Mouse (Mus musculus): ENCODE data around the gene Mtmr6.
A peak's percentile ranks its signal among the peaks of the same experiment; 100 is the strongest.

The Mtmr6 gene

GRCm38 (mm10) chr14:60264990-60265876 lies at the start of gene Mtmr6:
Mtmr6 (plus strand) TSS chr14:60265228.
- peak; percentile 96 for DNase-seq

GRCm38 (mm10) chr14:60216125-60216524 lies 48.9 kb upstream of the Mtmr6 start:
- DNase-seq, result no peak

- DNase-seq, result no peak
Observed at GRCm38 (mm10) chr14:60217616-60218015, 47.4 kb upstream of the Mtmr6 start.

GRCm38 (mm10) chr14:60219886-60220285 lies 45.1 kb upstream of the Mtmr6 start:
- DNase-seq, result no peak

- DNase-seq, result no peak
Observed at GRCm38 (mm10) chr14:60238551-60238950, 26.5 kb upstream of the Mtmr6 start.

- DNase-seq, result no peak
Observed at GRCm38 (mm10) chr14:60250366-60250765, 14.7 kb upstream of the Mtmr6 start.

GRCm38 (mm10) chr14:60250879-60251278 lies 14.1 kb upstream of the Mtmr6 start:
- no peak for DNase-seq

- peak; percentile 99 for DNase-seq
Observed at GRCm38 (mm10) chr14:60251281-60252003, 13.6 kb upstream of the Mtmr6 start, which contains the start of the genes Nupl1 and Gm49336. Nupl1 (minus strand) TSS chr14:60251431. Gm49336 (minus strand) TSS chr14:60251507.

- peak; percentile 4 to 26 for DNase-seq
Observed at GRCm38 (mm10) chr14:60252004-60253000, 12.7 kb upstream of the Mtmr6 start.

- no peak for DNase-seq
Observed at GRCm38 (mm10) chr14:60253466-60253865, 11.6 kb upstream of the Mtmr6 start.

GRCm38 (mm10) chr14:60254774-60255173 lies 10.3 kb upstream of the Mtmr6 start:
- DNase-seq, result no peak

GRCm38 (mm10) chr14:60256356-60256755 lies 8.7 kb upstream of the Mtmr6 start:
- no peak for DNase-seq

- DNase-seq, result no peak
Observed at GRCm38 (mm10) chr14:60257101-60257500, 7.9 kb upstream of the Mtmr6 start.

GRCm38 (mm10) chr14:60257851-60258250 lies 7.2 kb upstream of the Mtmr6 start:
- no peak for DNase-seq

- no peak for DNase-seq
Observed at GRCm38 (mm10) chr14:60262316-60262715, 2.7 kb upstream of the Mtmr6 start.

GRCm38 (mm10) chr14:60269333-60269732 lies 4.3 kb downstream of the Mtmr6 start:
- DNase-seq, result no peak

GRCm38 (mm10) chr14:60273346-60273745 lies 8.3 kb downstream of the Mtmr6 start:
- DNase-seq, result no peak

- DNase-seq, result peak; percentile 23 to 34
Observed at GRCm38 (mm10) chr14:60275301-60276276, 10.6 kb downstream of the Mtmr6 start.

GRCm38 (mm10) chr14:60286194-60286863 lies 21.3 kb downstream of the Mtmr6 start:
- no peak for DNase-seq

- DNase-seq, result no peak
Observed at GRCm38 (mm10) chr14:60290363-60290762, 25.3 kb downstream of the Mtmr6 start.

- DNase-seq, result no peak
Observed at GRCm38 (mm10) chr14:60295531-60295930, 30.5 kb downstream of the Mtmr6 start.
